8 mouse cellular contexts compared by ENCODE assay signal in genomic region chr1:36938801-36939286, GRCm38 (mm10). TPM values are rescaled to one million over a fixed set of nuclear protein-coding genes. Genes with fewer than 3 reads are reported as not detected.
A peak's percentile ranks its signal among the peaks of the same experiment; 100 is the strongest.
DNase-seq lines count a peak whose midpoint lies in the region; ATAC-seq and TF ChIP-seq lines count a peak whose summit lies in the region.

No protein-coding gene starts in this region.

- no peaks in the 10 kb centered on the region for H3K9me3 ChIP-seq in E14TG2a.4 (ENCODE audit: low read length)
- H3K9me3 ChIP-seq in kidney, postnatal 0 days (replicated peaks; ENCODE audit: low read length) = no peaks in the 10 kb centered on the region
- no peaks in the 10 kb centered on the region for H3K9me3 ChIP-seq in midbrain, embryonic 12.5 days

- TF ChIP-seq POLR2A in testis, adult 2 months (IDR thresholded peaks at IDR 0.05; ENCODE audit: control insufficient read depth, low read depth, low read length) = no peak

- no peak for TF ChIP-seq CTCF in E14TG2a.4 (conservative IDR thresholded peaks at IDR 0.05; ENCODE audit: low read length)
- no peak for TF ChIP-seq CTCF in kidney, postnatal 0 days (IDR thresholded peaks at IDR 0.05; ENCODE audit: low read depth)
- no peak for TF ChIP-seq CTCF in testis, adult 2 months (IDR thresholded peaks at IDR 0.05; ENCODE audit: control insufficient read depth, insufficient read depth, insufficient replicate concordance, low read depth, low read length)

- no peaks in the 10 kb centered on the region for H3K27me3 ChIP-seq in E14TG2a.4 (ENCODE audit: insufficient read depth, low read length)
- H3K27me3 ChIP-seq in kidney, postnatal 0 days (ENCODE audit: insufficient read depth, low read length) = no peaks in the 10 kb centered on the region
- no peaks in the 10 kb centered on the region for H3K27me3 ChIP-seq in midbrain, embryonic 12.5 days
- H3K27me3 ChIP-seq in testis, adult 2 months (ENCODE audit: control insufficient read depth, insufficient read depth, low read length) = no peaks in the 10 kb centered on the region

- H3K27ac ChIP-seq in kidney, postnatal 0 days = peak overlapping the region; percentile 91
- peak overlapping the region; percentile 95 for H3K27ac ChIP-seq in midbrain, embryonic 12.5 days (replicated peaks)
- peak overlapping the region; percentile 80 for H3K27ac ChIP-seq in testis, adult 2 months (ENCODE audit: control insufficient read depth, insufficient read depth, low read depth, low read length)

- H3K4me1 ChIP-seq in E14TG2a.4 (replicated peaks; ENCODE audit: low read depth, low read length) = peaks cover 81% of the 10 kb centered on the region
- peaks cover 5% of the 10 kb centered on the region; the same call in 1 of the 2 replicates for H3K4me1 ChIP-seq in kidney, postnatal 0 days (replicated peaks; ENCODE audit: insufficient read depth, low read length)
- H3K4me1 ChIP-seq in midbrain, embryonic 12.5 days = peaks cover 29% of the 10 kb centered on the region
- peaks cover 2% of the 10 kb centered on the region for H3K4me1 ChIP-seq in testis, adult 2 months (ENCODE audit: control insufficient read depth, insufficient read depth, low read length)

- DNase-seq in heart, adult 18-20 months = peak; percentile 22 to 57
- no peak for DNase-seq in heart, postnatal 25 days (ENCODE audit: low spot score)
- peak; percentile 39 for DNase-seq in cerebellum, adult 8-10 months
- peak; percentile 37 for DNase-seq in gastrocnemius, postnatal 25 days
- DNase-seq in kidney, postnatal 0 days (ENCODE audit: low spot score) = no peak

- peak overlapping the region; percentile 87 for H3K4me2 ChIP-seq in kidney, postnatal 0 days (ENCODE audit: low read length)
- H3K4me2 ChIP-seq in midbrain, embryonic 12.5 days (replicated peaks) = peak overlapping the region; percentile 74

- ATAC-seq in kidney, postnatal 0 days (replicated peaks; ENCODE audit: low FRiP score, low read depth) = peak; percentile 33
- ATAC-seq in midbrain, embryonic 12.5 days (ENCODE audit: low FRiP score, low read depth) = peak; percentile 5; the same call in 1 of the 2 replicates

- H3K4me3 ChIP-seq in E14TG2a.4 (replicated peaks; ENCODE audit: low read length) = peak overlapping the region; percentile 96
- peak overlapping the region; percentile 100 for H3K4me3 ChIP-seq in kidney, postnatal 0 days (replicated peaks; ENCODE audit: low read depth, low read length)
- peak overlapping the region; percentile 95 for H3K4me3 ChIP-seq in midbrain, embryonic 12.5 days
- H3K4me3 ChIP-seq in testis, adult 2 months (ENCODE audit: control insufficient read depth, low read depth, low read length) = peak overlapping the region; percentile 88

- under 1% methylated on average over 59 of the region's 59 CpGs for WGBS in kidney, postnatal 0 days
- WGBS in midbrain, embryonic 12.5 days = under 1% methylated on average over 44 of the region's 59 CpGs

- intact Hi-C loops in heart, postnatal 25 days (cut with DNase I) = loop anchor here (5.0 to 10.0 kb wide), 2 partner anchors 77 to 486 kb away; no protein-coding TSS in a partner anchor

- peaks cover 15% of the 10 kb centered on the region; the same call in 1 of the 2 replicates for H3K36me3 ChIP-seq in E14TG2a.4 (ENCODE audit: insufficient read depth, low read length)
- H3K36me3 ChIP-seq in kidney, postnatal 0 days (ENCODE audit: insufficient read depth, low read length) = no peaks in the 10 kb centered on the region
- H3K36me3 ChIP-seq in midbrain, embryonic 12.5 days = no peaks in the 10 kb centered on the region
- no peaks in the 10 kb centered on the region for H3K36me3 ChIP-seq in testis, adult 2 months (ENCODE audit: control insufficient read depth, insufficient read depth, low read length)

- peak overlapping the region; percentile 98 for H3K9ac ChIP-seq in kidney, postnatal 0 days (ENCODE audit: low read depth, low read length)
- H3K9ac ChIP-seq in midbrain, embryonic 12.5 days (replicated peaks) = peak overlapping the region; percentile 99

RNA-seq across cellular contexts. Expression of gene Tmem131, which starts 4.6 kb away (rescaled TPM):
- 10 to 100 TPM; 24.2 to 29.6 TPM for total RNA-seq in heart, adult 18-20 months (2021)
- 10 to 100 TPM; 30.7 to 33.5 TPM for total RNA-seq in heart, postnatal 25 days (2021)
- 10 to 100 TPM; 22.1 to 25.3 TPM for total RNA-seq in gastrocnemius, postnatal 25 days (2021)
- 9.0 and 9.2 TPM in 2 replicates for polyA plus RNA-seq in kidney, postnatal 0 days (2015; fragmentation: Nextera tagmentation; extraction: Ambion mirVana)
- polyA plus RNA-seq in midbrain, embryonic 12.5 days (2016; fragmentation: Nextera tagmentation; extraction: Ambion mirVana) = 17.8 and 22.0 TPM in 2 replicates
- 16.9 and 18.8 TPM in 2 replicates for polyA plus RNA-seq in testis, adult 2 months (2012; rRNA removed)

Comparison
In these comparisons a context has a peak if more than half of its experiments do, and no peak if none do; other contexts are left out.
1. DNase-seq: peak in heart, adult 18-20 months (2 of 2), cerebellum, adult 8-10 months (single experiment) and gastrocnemius, postnatal 25 days (single experiment); none in heart, postnatal 25 days (single experiment) and kidney, postnatal 0 days (single experiment).
2. Peak in every context shown above with its lines, with median percentiles within 50 percentile points of each other: H3K4me3 ChIP-seq and H3K27ac ChIP-seq.